Mouse (Mus musculus) kidney, postnatal 0 days (tissue): Measurements from ENCODE around the gene Acoxl. TPM values are rescaled to one million over a fixed set of nuclear protein-coding genes. Genes with fewer than 3 reads are reported as not detected.

Source experiments
- ATAC-seq: fragments of 200-750 bp; cut with Nextera tagmentation; replicated peaks from 2 replicates; pipeline ENCODE4 v1.8.0; 2017; ENCODE audit warnings: low read depth, moderate number of reproducible peaks, moderate TSS enrichment, moderate library complexity; ENCODE audit not compliant: low FRiP score
- DNase-seq: peaks from one replicate; pipeline ENCODE4 v3.0.0-alpha.2; 2016; ENCODE audit warnings: low spot score
- H3K27ac ChIP-seq: fragments of 300-500 bp; sonication (generic); 2 replicates; pipeline ENCODE4 v1.5.1; 2014; ENCODE audit warnings: mild to moderate bottlenecking
- H3K27me3 ChIP-seq: fragments of 300-500 bp; sonication (generic); 2 replicates; pipeline ENCODE4 v1.6.1; 2014; ENCODE audit warnings: low read length, mixed read lengths; ENCODE audit not compliant: insufficient read depth
- H3K36me3 ChIP-seq: fragments of 300-500 bp; sonication (generic); 2 replicates; pipeline ENCODE4 v1.6.1; 2014; ENCODE audit warnings: low read length, mixed read lengths; ENCODE audit not compliant: insufficient read depth
- H3K4me1 ChIP-seq: fragments of 300-500 bp; sonication (generic); replicated peaks from 2 replicates; pipeline ENCODE4 v1.6.1; 2014; ENCODE audit warnings: antibody characterized with exemption, low read length, mixed read lengths; ENCODE audit not compliant: insufficient read depth
- H3K4me2 ChIP-seq: fragments of 300-500 bp; sonication (generic); 2 replicates; pipeline ENCODE4 v1.6.1; 2014; ENCODE audit warnings: mild to moderate bottlenecking, low read length, moderate library complexity, mixed read lengths
- H3K4me3 ChIP-seq: fragments of 300-500 bp; sonication (generic); replicated peaks from 2 replicates; pipeline ENCODE4 v1.5.1; 2014; ENCODE audit warnings: low read depth, low read length
- H3K9ac ChIP-seq: fragments of 300-500 bp; sonication (generic); 2 replicates; pipeline ENCODE4 v1.6.1; 2014; ENCODE audit warnings: low read depth, low read length
- H3K9me3 ChIP-seq: fragments of 300-500 bp; sonication (generic); replicated peaks from 2 replicates; pipeline ENCODE4 v1.6.1; 2016; ENCODE audit warnings: low read length, inconsistent platforms, mixed read lengths
- CTCF ChIP-seq: IDR thresholded peaks from 2 replicates; pipeline ENCODE4 v1.5.1; 2016; ENCODE audit warnings: antibody characterized with exemption, low read depth, mild to moderate bottlenecking, moderate library complexity
- WGBS: fragments of 180-500 bp; shearing (Covaris S2); extraction: QIAGEN DNeasy Blood & Tissue Kit; methylation state at CpG from one replicate; pipeline ENCODE4 v1.1.7; 2014; 5-methylcytosine and 5-hydroxymethylcytosine counted together
- polyA plus RNA-seq: library from polyadenylated mRNA; unstranded; fragments of >200 nt; fragmentation: Nextera tagmentation; extraction: Ambion mirVana; gene quantifications from 2 replicates; pipeline ENCODE4 v1.2.1, GENCODE M21; 2015

The Acoxl gene
- polyA plus RNA-seq, 1 experiment from 2014 or later = 0.61 TPM

GRCm38 (mm10) chr2:127922036-127922901, 83.6 kb downstream of the Acoxl start:
- peak; percentile 89 for ATAC-seq
- peak overlapping the region; percentile 10 for H3K4me2 ChIP-seq

GRCm38 (mm10) chr2:127923077-127923680, 84.5 kb downstream of the Acoxl start:
- Histone ChIP-seq H3K4me1 (peaks cover 14% of the 10 kb centered on the region; the same call in 1 of the 2 replicates), H3K27me3 (no peaks in the 10 kb centered on the region), H3K9me3 (no peaks in the 10 kb centered on the region), H3K9ac (no peak overlapping the region), H3K4me2 (no peak overlapping the region), H3K27ac (peak overlapping the region; percentile 77), H3K4me3 (no peak overlapping the region), H3K36me3 (no peaks in the 10 kb centered on the region)
- TF ChIP-seq CTCF = no peak
- DNase-seq = no peak
- WGBS = 58% methylated on average over 5 of the region's 5 CpGs
- no peak for ATAC-seq

More at GRCm38 (mm10) chr2:127922036-127922901, 83.6 kb downstream of the Acoxl start:
- WGBS = 28% methylated on average over 22 of the region's 22 CpGs
- Histone ChIP-seq H3K9me3 (no peaks in the 10 kb centered on the region), H3K4me1 (peaks cover 9% of the 10 kb centered on the region; the same call in 1 of the 2 replicates), H3K27ac (peak overlapping the region; percentile 77), H3K4me3 (no peak overlapping the region), H3K36me3 (no peaks in the 10 kb centered on the region), H3K9ac (no peak overlapping the region), H3K27me3 (no peaks in the 10 kb centered on the region)
- DNase-seq = peak; percentile 81
- TF ChIP-seq CTCF = no peak

- ATAC-seq = no peak
- Histone ChIP-seq H3K9ac (no peak overlapping the region), H3K4me2 (no peak overlapping the region), H3K27ac (no peak overlapping the region), H3K27me3 (no peaks in the 10 kb centered on the region), H3K36me3 (no peaks in the 10 kb centered on the region), H3K4me3 (no peak overlapping the region), H3K4me1 (peaks cover 20% of the 10 kb centered on the region; the same call in 1 of the 2 replicates), H3K9me3 (no peaks in the 10 kb centered on the region)
- DNase-seq = no peak
- no peak for TF ChIP-seq CTCF
- WGBS = 56% methylated on average over 9 of the region's 9 CpGs
Observed at GRCm38 (mm10) chr2:127926679-127927324, 88.1 kb downstream of the Acoxl start.

DNA sequence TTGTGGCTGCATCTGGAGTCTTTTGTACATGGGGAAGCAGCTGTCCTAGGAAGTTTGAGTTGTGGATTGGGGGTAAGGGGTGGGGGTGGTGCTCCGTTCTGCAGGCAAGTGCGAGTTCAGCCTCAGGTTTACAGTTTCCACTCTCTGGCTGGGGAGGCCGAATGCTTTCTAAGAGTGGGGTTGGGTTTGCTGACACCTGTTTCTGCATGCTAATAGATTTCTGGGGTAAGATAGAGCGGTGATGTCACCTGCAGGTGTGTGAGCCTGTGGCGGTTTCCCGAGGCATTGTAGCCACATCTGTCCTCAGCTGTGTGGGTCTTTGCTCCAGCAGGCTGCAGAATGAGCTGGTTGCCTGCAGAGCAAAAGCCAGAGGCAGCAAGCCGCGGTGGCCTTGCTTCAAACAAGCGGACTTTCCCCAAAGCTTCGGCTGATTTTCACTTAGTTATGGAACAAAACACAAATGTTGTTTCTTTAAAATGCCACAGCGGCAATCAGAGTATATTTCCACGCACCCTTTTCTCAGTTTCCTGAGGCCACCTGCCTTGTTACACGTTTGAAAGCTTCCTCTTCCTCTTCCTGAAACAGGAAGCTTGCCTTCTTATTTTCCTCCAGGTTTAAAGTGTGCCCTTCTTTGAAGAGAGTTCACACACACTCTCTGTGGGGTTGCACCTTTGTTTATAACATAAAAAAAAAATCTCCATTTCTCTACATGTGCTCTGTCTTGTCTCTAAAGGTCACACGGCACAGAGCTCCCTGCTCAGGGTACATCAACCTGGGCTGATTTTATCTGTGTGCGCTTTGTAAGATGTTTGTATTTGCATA, 89.0 kb downstream of the Acoxl start:
- DNase-seq (no peak), ATAC-seq (no peak; the same call in 1 of the 2 replicates)
- no peaks in the 10 kb centered on the region for H3K36me3 ChIP-seq
- H3K9me3 ChIP-seq = no peaks in the 10 kb centered on the region
- WGBS = 31% methylated on average over 15 of the region's 15 CpGs
- TF ChIP-seq CTCF = no peak
- 0 out of 2 replicates have a peak overlapping the region, but pooled peaks have one; percentile 11 for H3K27ac ChIP-seq
- no peak overlapping the region for H3K4me3 ChIP-seq
- H3K4me2 ChIP-seq = peak overlapping the region; percentile 6; the same call in 1 of the 2 replicates
- peaks cover 13% of the 10 kb centered on the region; the same call in 1 of the 2 replicates for H3K4me1 ChIP-seq
- H3K9ac ChIP-seq = no peak overlapping the region
- no peaks in the 10 kb centered on the region for H3K27me3 ChIP-seq

GRCm38 (mm10) chr2:127928279-127928678, 89.6 kb downstream of the Acoxl start:
- Histone ChIP-seq H3K4me1 (peaks cover 13% of the 10 kb centered on the region; the same call in 1 of the 2 replicates), H3K9ac (no peak overlapping the region), H3K27ac (0 out of 2 replicates have a peak overlapping the region, but pooled peaks have one; percentile 11), H3K27me3 (no peaks in the 10 kb centered on the region), H3K4me3 (no peak overlapping the region), H3K4me2 (no peak overlapping the region), H3K9me3 (no peaks in the 10 kb centered on the region), H3K36me3 (no peaks in the 10 kb centered on the region)
- TF ChIP-seq CTCF = no peak
- ATAC-seq = no peak
- WGBS = 26% methylated on average over 5 of the region's 5 CpGs
- DNase-seq = no peak
